Mouse (Mus musculus): ENCODE measurements around the gene Cst13. TPM values are rescaled to one million over a fixed set of nuclear protein-coding genes. Genes with fewer than 3 reads are reported as not detected.

The Cst13 gene
- polyA plus RNA-seq, 1 experiment from 2014 or later, result not detected

DNA sequence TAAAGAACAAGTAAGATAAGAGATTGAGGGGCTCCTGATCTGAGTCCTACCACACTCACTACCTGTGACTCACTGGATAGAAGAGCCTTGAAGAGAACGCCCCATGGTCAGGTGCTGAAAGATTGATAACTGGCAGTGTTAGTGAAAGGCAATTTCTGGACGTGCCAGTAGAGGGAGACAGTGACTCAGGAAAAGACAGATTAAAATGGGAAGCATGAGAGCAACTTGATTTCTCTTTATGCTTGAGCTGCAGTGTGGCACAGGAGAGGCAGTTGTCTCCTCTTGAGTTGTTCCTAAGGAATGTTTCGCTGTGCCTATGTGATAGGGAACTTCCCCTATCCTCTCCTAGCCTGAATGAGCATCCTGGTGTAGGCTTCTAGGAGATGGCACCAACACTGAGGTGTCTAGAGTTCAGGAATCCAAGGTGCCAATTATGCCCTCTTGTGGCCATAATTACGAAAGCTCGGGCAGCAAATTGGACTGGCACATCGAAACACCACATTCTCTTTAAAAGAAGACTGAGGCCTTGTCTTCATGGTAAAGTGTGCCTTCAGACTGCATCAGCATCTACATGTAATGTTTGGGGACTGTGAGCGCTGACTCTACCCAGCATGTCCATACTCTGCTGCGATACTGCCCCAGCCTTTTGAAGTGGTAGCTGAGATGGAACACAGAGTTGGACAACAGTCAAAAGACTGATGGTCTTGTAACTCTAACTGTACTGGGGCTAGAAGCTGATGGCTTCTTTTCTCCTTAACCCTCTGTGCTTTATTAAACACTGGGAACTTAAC is 31.4 kb downstream of the Cst13 start:
- DNase-seq (peak; percentile 17), ATAC-seq (ENCODE audit: low read depth) (peak; percentile 55)
- H3K9ac ChIP-seq, result no peak overlapping the region
- no peak overlapping the region for H3K27ac ChIP-seq
- no peak overlapping the region for H3K4me3 ChIP-seq (replicated peaks)
- H3K4me2 ChIP-seq, result no peak overlapping the region
- no peaks in the 10 kb centered on the region for H3K27me3 ChIP-seq
- H3K9me3 ChIP-seq (replicated peaks), result no peaks in the 10 kb centered on the region
- no peaks in the 10 kb centered on the region for H3K36me3 ChIP-seq
- no peaks in the 10 kb centered on the region for H3K4me1 ChIP-seq (replicated peaks)
- 35% methylated on average over 8 of the region's 8 CpGs for WGBS (ENCODE audit: insufficient replicate concordance)

DNA sequence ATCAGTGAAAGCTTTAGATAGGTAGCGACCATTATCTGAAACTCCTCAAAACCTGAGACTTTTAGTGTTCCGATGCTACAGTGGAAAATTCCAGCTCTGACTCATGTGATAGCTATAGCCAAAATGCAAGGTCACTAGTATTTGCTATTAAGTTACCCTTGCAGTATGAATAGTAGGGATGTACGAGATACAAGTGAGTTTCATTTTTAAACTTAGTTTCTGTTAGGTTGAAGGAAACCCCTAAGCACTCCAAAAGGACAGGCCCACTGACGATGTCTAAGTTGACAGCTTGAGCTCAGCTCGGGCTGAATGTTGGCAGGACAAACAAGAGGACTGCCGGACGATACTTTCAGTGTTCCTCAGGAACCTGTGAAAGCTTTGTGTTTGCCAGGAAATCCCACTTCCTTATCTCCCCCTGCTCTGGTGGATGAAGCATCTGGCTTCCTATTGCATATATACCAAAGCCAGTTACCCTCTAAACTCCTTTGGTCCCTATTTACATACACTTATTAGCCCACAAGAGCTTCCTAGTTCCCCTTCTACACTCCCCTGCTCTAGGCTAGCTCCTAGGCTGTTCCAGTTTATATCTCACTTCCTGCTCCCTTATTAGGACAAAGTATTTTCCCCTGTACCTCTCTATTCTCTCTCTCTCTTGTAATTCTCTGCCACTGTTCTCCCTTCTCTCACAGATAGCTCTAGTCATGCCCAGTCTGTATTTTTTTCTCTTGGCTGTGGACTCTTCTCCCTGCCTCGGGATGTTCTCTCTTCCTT is 36.9 kb downstream of the Cst13 start:
- Histone ChIP-seq H3K27ac (no peak overlapping the region), H3K27me3 (no peaks in the 10 kb centered on the region), H3K4me2 (0 out of 2 replicates have a peak overlapping the region, but pooled peaks have one; percentile 6), H3K36me3 (no peaks in the 10 kb centered on the region), H3K9me3 (replicated peaks) (no peaks in the 10 kb centered on the region), H3K4me1 (replicated peaks) (no peaks in the 10 kb centered on the region), H3K4me3 (replicated peaks) (no peak overlapping the region), H3K9ac (no peak overlapping the region)
- DNase-seq, result no peak
- WGBS (ENCODE audit: insufficient replicate concordance), result 27% methylated on average over 8 of the region's 8 CpGs
- ATAC-seq (ENCODE audit: low read depth), result no peak

DNA sequence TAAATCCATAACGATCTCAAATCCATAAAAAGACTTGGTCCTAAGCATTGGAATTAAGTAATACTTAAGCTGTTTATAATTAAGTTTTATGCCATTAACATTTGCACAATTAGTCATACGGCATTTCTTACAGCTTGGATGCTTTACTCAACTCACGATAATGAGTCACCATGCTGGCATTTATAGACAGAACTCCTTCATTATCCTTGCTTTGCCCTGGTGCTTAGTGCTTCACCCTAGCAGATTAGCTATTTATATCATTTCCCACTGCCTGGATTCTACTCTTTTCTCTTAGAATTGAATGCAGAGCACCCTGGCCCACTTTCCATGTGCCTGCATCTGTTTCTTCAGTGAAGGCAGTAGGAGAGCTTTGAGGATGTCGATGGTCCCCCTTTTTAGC is 37.6 kb downstream of the Cst13 start:
- Histone ChIP-seq H3K4me2 (no peak overlapping the region), H3K9me3 (replicated peaks) (no peaks in the 10 kb centered on the region), H3K27me3 (no peaks in the 10 kb centered on the region), H3K4me3 (replicated peaks) (no peak overlapping the region), H3K4me1 (replicated peaks) (no peaks in the 10 kb centered on the region), H3K36me3 (no peaks in the 10 kb centered on the region), H3K9ac (no peak overlapping the region), H3K27ac (no peak overlapping the region)
- 63% methylated on average over 4 of the region's 4 CpGs for WGBS (ENCODE audit: insufficient replicate concordance)
- ATAC-seq (ENCODE audit: low read depth), result no peak
- no peak for DNase-seq

- no peak overlapping the region for H3K4me3 ChIP-seq (replicated peaks)
- no peaks in the 10 kb centered on the region for H3K36me3 ChIP-seq
- no peaks in the 10 kb centered on the region for H3K27me3 ChIP-seq
- 66% methylated on average over 4 of the region's 4 CpGs for WGBS (ENCODE audit: insufficient replicate concordance)
- H3K9me3 ChIP-seq (replicated peaks), result no peaks in the 10 kb centered on the region
- H3K27ac ChIP-seq, result no peak overlapping the region
- DNase-seq (no peak), ATAC-seq (ENCODE audit: low read depth) (no peak)
- H3K4me2 ChIP-seq, result no peak overlapping the region
- H3K9ac ChIP-seq, result no peak overlapping the region
- no peaks in the 10 kb centered on the region for H3K4me1 ChIP-seq (replicated peaks)
Measured at GRCm38 (mm10) chr2:148860993-148861392, 41.1 kb downstream of the Cst13 start.

DNA sequence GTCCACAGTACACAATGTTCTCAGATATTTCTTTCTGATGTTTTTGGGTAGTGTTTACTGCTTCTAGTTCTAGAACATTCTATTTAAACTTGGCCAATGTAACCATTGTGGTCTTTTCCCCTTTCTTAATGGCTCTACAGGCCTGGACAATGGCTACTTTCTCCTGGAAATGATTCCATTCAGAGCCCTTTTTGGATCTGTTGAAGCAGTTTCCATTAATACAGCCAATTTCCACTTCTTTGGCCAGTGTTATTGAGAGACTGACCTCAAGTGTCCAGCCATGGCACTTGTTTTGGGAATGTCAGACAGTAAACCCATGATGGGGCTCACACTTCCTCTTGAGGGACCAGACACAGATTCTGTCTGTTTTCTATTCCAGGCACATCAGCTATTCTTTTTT is 41.8 kb downstream of the Cst13 start:
- no peak for ATAC-seq (ENCODE audit: low read depth)
- H3K4me3 ChIP-seq (replicated peaks), result no peak overlapping the region
- H3K27me3 ChIP-seq, result no peaks in the 10 kb centered on the region
- no peak overlapping the region for H3K27ac ChIP-seq
- DNase-seq, result no peak
- no peaks in the 10 kb centered on the region for H3K36me3 ChIP-seq
- H3K4me1 ChIP-seq (replicated peaks), result no peaks in the 10 kb centered on the region
- H3K9ac ChIP-seq, result no peak overlapping the region
- H3K9me3 ChIP-seq (replicated peaks), result no peaks in the 10 kb centered on the region
- H3K4me2 ChIP-seq, result no peak overlapping the region

- ATAC-seq (ENCODE audit: low read depth) (no peak), DNase-seq (no peak)
- Histone ChIP-seq H3K4me1 (replicated peaks) (no peaks in the 10 kb centered on the region), H3K27me3 (no peaks in the 10 kb centered on the region), H3K9ac (no peak within 1 kb of the TSS), H3K9me3 (replicated peaks) (no peaks in the 10 kb centered on the region), H3K36me3 (no peaks in the 10 kb centered on the region), H3K4me2 (no peak within 1 kb of the TSS), H3K27ac (no peak within 1 kb of the TSS), H3K4me3 (replicated peaks) (no peak within 1 kb of the TSS)
- WGBS (ENCODE audit: insufficient replicate concordance), result 34% methylated on average over 2 of the region's 2 CpGs
Measured at GRCm38 (mm10) chr2:148864966-148865365, 45.1 kb downstream of the Cst13 start, which contains the start of gene 9230104L09Rik. Gene 9230104L09Rik, minus strand, starts transcription at chr2:148865038.

DNA sequence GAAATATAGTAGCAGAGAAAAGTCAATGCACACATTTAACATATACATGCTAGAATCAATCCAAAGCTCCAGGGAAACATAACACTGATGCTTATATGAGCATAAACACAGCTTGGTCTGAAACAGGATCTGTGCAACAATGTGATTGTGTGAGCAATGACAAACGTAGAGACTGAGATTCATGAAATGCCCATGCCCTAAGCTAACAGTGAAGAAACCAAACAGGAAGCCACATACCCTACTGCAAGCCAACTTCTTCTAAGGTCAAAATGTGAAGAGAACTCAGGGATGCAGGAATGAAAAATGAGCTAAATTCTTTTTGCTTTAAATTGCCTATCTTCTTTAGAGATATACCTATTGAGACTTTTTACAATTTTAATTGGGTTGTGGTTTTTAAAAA is 49.1 kb downstream of the Cst13 start:
- H3K9me3 ChIP-seq (replicated peaks), result no peaks in the 10 kb centered on the region
- H3K9ac ChIP-seq, result no peak overlapping the region
- peaks cover 12% of the 10 kb centered on the region for H3K4me1 ChIP-seq (replicated peaks)
- DNase-seq (no peak), ATAC-seq (ENCODE audit: low read depth) (no peak)
- H3K27me3 ChIP-seq, result no peaks in the 10 kb centered on the region
- H3K27ac ChIP-seq, result no peak overlapping the region
- 17% methylated on average over 1 of the region's 1 CpGs for WGBS (ENCODE audit: insufficient replicate concordance)
- no peak overlapping the region for H3K4me2 ChIP-seq
- H3K36me3 ChIP-seq, result peaks cover 11% of the 10 kb centered on the region; the same call in 1 of the 2 replicates
- H3K4me3 ChIP-seq (replicated peaks), result no peak overlapping the region

- 63% methylated on average over 3 of the region's 3 CpGs for WGBS (ENCODE audit: insufficient replicate concordance)
- no peaks in the 10 kb centered on the region for H3K9me3 ChIP-seq (replicated peaks)
- H3K36me3 ChIP-seq, result peaks cover 11% of the 10 kb centered on the region; the same call in 1 of the 2 replicates
- no peaks in the 10 kb centered on the region for H3K27me3 ChIP-seq
- H3K4me1 ChIP-seq (replicated peaks), result peaks cover 20% of the 10 kb centered on the region
- no peak overlapping the region for H3K4me3 ChIP-seq (replicated peaks)
- no peak overlapping the region for H3K9ac ChIP-seq
- DNase-seq (no peak), ATAC-seq (ENCODE audit: low read depth) (no peak)
- no peak overlapping the region for H3K4me2 ChIP-seq
- H3K27ac ChIP-seq, result no peak overlapping the region
Measured at GRCm38 (mm10) chr2:148870526-148870925, 50.6 kb downstream of the Cst13 start.

DNA sequence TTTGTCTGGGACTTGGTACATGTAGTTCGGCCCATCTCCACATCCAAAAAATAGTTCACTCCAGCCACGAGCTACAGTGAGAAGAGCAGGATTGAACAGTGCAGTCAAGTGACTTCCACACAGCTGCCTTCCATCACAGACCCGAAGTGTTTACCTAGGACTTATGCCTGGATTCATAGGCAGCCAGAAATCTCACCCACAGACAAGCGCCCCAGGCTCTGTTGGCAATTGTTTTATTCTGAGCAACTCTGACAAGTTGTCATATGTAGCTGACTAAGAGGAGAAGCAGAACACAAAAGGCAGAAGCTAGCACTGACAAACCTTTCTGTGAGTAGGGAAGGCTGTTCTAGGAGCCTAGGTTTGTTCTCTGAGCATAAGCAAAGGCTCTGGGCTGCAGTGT is 53.0 kb downstream of the Cst13 start:
- Histone ChIP-seq H3K36me3 (peaks cover 11% of the 10 kb centered on the region; the same call in 1 of the 2 replicates), H3K27me3 (no peaks in the 10 kb centered on the region), H3K9ac (no peak overlapping the region), H3K4me3 (replicated peaks) (0 out of 2 replicates have a peak overlapping the region, but pooled peaks have one; percentile 2), H3K27ac (no peak overlapping the region), H3K4me2 (peak overlapping the region; percentile 83; the same call in 1 of the 2 replicates), H3K4me1 (replicated peaks) (peaks cover 31% of the 10 kb centered on the region), H3K9me3 (replicated peaks) (no peaks in the 10 kb centered on the region)
- DNase-seq, result no peak
- ATAC-seq (ENCODE audit: low read depth), result no peak
- WGBS (ENCODE audit: insufficient replicate concordance), result 63% methylated on average over 4 of the region's 4 CpGs

DNA sequence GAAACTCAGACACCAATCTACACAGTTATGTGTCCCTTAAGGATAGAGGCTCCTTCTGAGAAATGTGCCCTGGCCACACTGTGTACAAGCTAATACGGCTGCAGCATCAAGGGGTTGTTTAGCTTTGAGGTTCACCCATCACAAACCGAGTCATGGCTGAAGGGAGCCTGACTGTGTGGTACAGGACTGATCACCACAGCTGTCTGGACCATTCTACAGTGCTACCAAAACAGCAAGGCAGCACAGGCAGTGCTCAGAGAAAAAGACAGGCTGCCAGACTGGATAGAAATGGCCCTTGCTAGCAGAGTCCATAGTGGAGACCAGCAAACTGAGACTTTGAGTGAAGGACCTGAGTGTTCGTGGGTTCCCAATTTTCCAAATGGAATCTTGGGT is 54.3 kb downstream of the Cst13 start:
- H3K36me3 ChIP-seq, result peaks cover 11% of the 10 kb centered on the region; the same call in 1 of the 2 replicates
- H3K27me3 ChIP-seq, result no peaks in the 10 kb centered on the region
- peaks cover 31% of the 10 kb centered on the region for H3K4me1 ChIP-seq (replicated peaks)
- ATAC-seq (ENCODE audit: low read depth) (no peak), DNase-seq (no peak)
- 23% methylated on average over 3 of the region's 3 CpGs for WGBS (ENCODE audit: insufficient replicate concordance)
- peak overlapping the region; percentile 76; the same call in 1 of the 2 replicates for H3K27ac ChIP-seq
- no peaks in the 10 kb centered on the region for H3K9me3 ChIP-seq (replicated peaks)
- peak overlapping the region; percentile 83 for H3K4me2 ChIP-seq
- H3K4me3 ChIP-seq (replicated peaks), result peak overlapping the region; percentile 80
- H3K9ac ChIP-seq, result peak overlapping the region; percentile 77

DNA sequence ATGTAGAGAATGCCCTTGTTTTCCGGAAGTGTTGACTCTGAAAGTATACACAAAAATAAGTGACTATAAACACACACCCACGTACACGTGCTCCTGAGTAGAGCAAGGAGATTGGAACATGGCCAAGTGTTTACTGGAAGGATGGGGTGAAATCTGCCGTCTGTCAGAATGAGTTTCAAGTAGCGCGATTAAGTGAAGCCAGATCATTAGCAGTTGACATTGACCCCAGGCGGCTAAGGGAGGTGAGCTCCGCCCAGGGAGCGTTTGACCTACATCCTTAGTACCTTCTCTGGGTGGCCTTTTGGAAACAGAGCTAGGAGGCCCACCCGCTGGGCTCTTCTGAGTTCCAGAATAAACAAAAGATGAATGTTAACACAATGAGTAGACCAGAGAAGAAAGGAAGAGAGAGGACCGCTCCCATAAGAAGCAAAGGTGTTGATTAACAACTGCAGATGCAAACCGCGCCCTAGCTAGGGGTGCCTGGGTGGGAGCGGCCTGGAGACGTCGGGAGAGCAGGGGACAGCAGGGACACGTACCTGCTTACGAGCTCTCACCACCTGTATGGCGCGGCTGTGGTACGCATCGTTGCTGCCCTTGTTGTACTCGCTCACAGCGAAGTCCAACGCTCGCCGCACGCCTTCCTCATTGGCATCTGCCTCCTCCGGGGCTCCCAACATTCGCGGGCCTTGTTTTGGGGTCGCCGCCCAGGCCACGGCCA is 54.9 kb downstream of the Cst13 start:
- peak overlapping the region; percentile 77 for H3K9ac ChIP-seq
- peak overlapping the region; percentile 80 for H3K4me3 ChIP-seq (replicated peaks)
- DNase-seq (no peak), ATAC-seq (ENCODE audit: low read depth) (peak; percentile 80)
- WGBS (ENCODE audit: insufficient replicate concordance), result under 1% methylated on average over 34 of the region's 34 CpGs
- H3K27ac ChIP-seq, result peak overlapping the region; percentile 76
- H3K4me2 ChIP-seq, result peak overlapping the region; percentile 83
- H3K9me3 ChIP-seq (replicated peaks), result no peaks in the 10 kb centered on the region
- peaks cover 11% of the 10 kb centered on the region; the same call in 1 of the 2 replicates for H3K36me3 ChIP-seq
- no peaks in the 10 kb centered on the region for H3K27me3 ChIP-seq
- peaks cover 31% of the 10 kb centered on the region for H3K4me1 ChIP-seq (replicated peaks)

All from liver, embryonic 13.5 days (tissue).